Comparison of ENCODE assay signal across 8 mouse cellular contexts in the genomic region with DNA sequence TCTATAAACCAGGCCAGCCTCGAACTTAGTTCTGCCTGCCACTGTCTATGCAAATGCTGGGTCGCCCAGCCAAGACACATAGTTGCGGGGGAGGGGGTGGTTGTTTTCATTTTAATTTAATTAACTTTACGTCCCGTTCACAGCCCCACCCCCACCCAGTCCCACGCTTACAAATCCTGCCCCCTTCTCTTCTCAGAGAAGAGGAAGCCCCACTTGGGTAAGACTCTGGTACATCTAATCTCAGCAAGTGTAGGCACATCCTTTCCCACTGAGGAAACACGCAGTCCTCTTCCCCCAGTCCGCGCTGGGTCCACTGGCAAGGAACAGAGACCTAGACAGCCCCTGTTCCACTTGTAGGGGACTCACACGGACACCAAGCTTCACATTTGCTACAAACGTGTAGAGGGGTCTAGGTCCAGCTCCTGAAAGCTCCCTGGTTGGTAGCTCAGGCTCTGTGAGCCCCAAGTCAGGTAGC. TPM values are rescaled to one million over a fixed set of nuclear protein-coding genes. Genes with fewer than 3 reads are reported as not detected.
DNase-seq lines count a peak whose midpoint lies in the region; ATAC-seq and TF ChIP-seq lines count a peak whose summit lies in the region.

No protein-coding gene starts in this region.

- H3K36me3 ChIP-seq in heart, postnatal 0 days (replicated peaks; ENCODE audit: control insufficient read depth, insufficient read depth, low read length): 0 out of 2 replicates have a peak, but pooled peaks cover 10% of the 10 kb centered on the region
- H3K36me3 ChIP-seq in liver, adult 2 months (ENCODE audit: control insufficient read depth, insufficient read depth, low read length): no peaks in the 10 kb centered on the region
- H3K36me3 ChIP-seq in neural tube, embryonic 12.5 days: peaks cover 16% of the 10 kb centered on the region

- TF ChIP-seq POLR2A in lung, adult 2 months (IDR thresholded peaks at IDR 0.05; ENCODE audit: borderline replicate concordance, extremely low read depth, low read depth, low read length): no peak
- TF ChIP-seq POLR2A in liver, adult 2 months (IDR thresholded peaks at IDR 0.05; ENCODE audit: extremely low read depth, insufficient read depth, low read length): no peak

- DNase-seq in lung, adult 2 months: no peak
- no peak for DNase-seq in lung, postnatal 4 days
- peak; percentile 52 for DNase-seq in heart, postnatal 0 days (ENCODE audit: low spot score)
- no peak for DNase-seq in liver, adult 2 months (ENCODE audit: extremely low read depth, low read depth, low spot score)
- DNase-seq in c-Kit-positive CD71-positive TER-119-positive erythroid progenitor cells, embryonic 14.5 days (ENCODE audit: low spot score): no peak
- no peak for DNase-seq in ovary, postnatal 36 days (ENCODE audit: low spot score)

- peak overlapping the region; percentile 69 for H3K4me3 ChIP-seq in lung, adult 2 months (replicated peaks; ENCODE audit: extremely low read depth, low read depth, low read length)
- H3K4me3 ChIP-seq in brown adipose tissue, adult 24 weeks (ENCODE audit: insufficient read depth, low read depth, low read length): peak overlapping the region; percentile 69
- H3K4me3 ChIP-seq in heart, postnatal 0 days (ENCODE audit: low read depth, low read length): peak overlapping the region; percentile 66
- peak overlapping the region; percentile 60 for H3K4me3 ChIP-seq in liver, adult 2 months (ENCODE audit: insufficient read depth, low read depth, low read length)
- peak overlapping the region; percentile 72 for H3K4me3 ChIP-seq in neural tube, embryonic 12.5 days

- H3K27me3 ChIP-seq in heart, postnatal 0 days (ENCODE audit: control insufficient read depth, insufficient read depth, low read length): no peaks in the 10 kb centered on the region
- no peaks in the 10 kb centered on the region for H3K27me3 ChIP-seq in liver, adult 2 months (ENCODE audit: control insufficient read depth, insufficient read depth, low read length)
- H3K27me3 ChIP-seq in neural tube, embryonic 12.5 days (replicated peaks): no peaks in the 10 kb centered on the region

- ATAC-seq in heart, postnatal 0 days (ENCODE audit: insufficient read depth, low read depth): peak; percentile 39
- ATAC-seq in neural tube, embryonic 12.5 days (ENCODE audit: low FRiP score, low read depth): peak; percentile 49

- WGBS in lung, adult 2 months: 7% methylated on average over 11 of the region's 11 CpGs
- 6% methylated on average over 11 of the region's 11 CpGs for WGBS in heart, postnatal 0 days
- WGBS in liver, adult 2 months: 9% methylated on average over 11 of the region's 11 CpGs
- WGBS in neural tube, embryonic 12.5 days: 4% methylated on average over 11 of the region's 11 CpGs

- H3K4me1 ChIP-seq in lung, adult 2 months (ENCODE audit: control insufficient read depth, insufficient read depth, low read length): peaks cover 4% of the 10 kb centered on the region; the same call in 1 of the 2 replicates
- peaks cover 3% of the 10 kb centered on the region; the same call in 1 of the 2 replicates for H3K4me1 ChIP-seq in brown adipose tissue, adult 24 weeks (ENCODE audit: control insufficient read depth, insufficient read depth, insufficient read length, low read length)
- peaks cover 10% of the 10 kb centered on the region for H3K4me1 ChIP-seq in heart, postnatal 0 days (ENCODE audit: control insufficient read depth, insufficient read depth)
- peaks cover 9% of the 10 kb centered on the region for H3K4me1 ChIP-seq in liver, adult 2 months (ENCODE audit: control insufficient read depth, insufficient read depth, low read length)
- H3K4me1 ChIP-seq in neural tube, embryonic 12.5 days: peaks cover 19% of the 10 kb centered on the region

- peak overlapping the region; percentile 78 for H3K4me2 ChIP-seq in heart, postnatal 0 days (ENCODE audit: low read depth, low read length)
- peak overlapping the region; percentile 85 for H3K4me2 ChIP-seq in neural tube, embryonic 12.5 days (replicated peaks)

- no peak for TF ChIP-seq CTCF in lung, adult 2 months (IDR thresholded peaks at IDR 0.05; ENCODE audit: insufficient read depth, low read length)
- TF ChIP-seq CTCF in heart, postnatal 0 days (IDR thresholded peaks at IDR 0.05; ENCODE audit: low read depth): no peak
- TF ChIP-seq CTCF in liver, adult 2 months (IDR thresholded peaks at IDR 0.05; ENCODE audit: low read depth, low read length): no peak

- H3K79me2 ChIP-seq in liver, adult 2 months (ENCODE audit: control insufficient read depth, insufficient read depth, low read length): peaks cover 24% of the 10 kb centered on the region

- no peak for TF ChIP-seq EP300 in heart, postnatal 0 days (IDR thresholded peaks at IDR 0.05; ENCODE audit: low read depth)

- peak overlapping the region; percentile 98 for H3K27ac ChIP-seq in brown adipose tissue, adult 24 weeks (replicated peaks; ENCODE audit: low read depth, low read length)
- H3K27ac ChIP-seq in heart, postnatal 0 days (ENCODE audit: low read depth): peak overlapping the region; percentile 85
- H3K27ac ChIP-seq in liver, adult 2 months (replicated peaks; ENCODE audit: insufficient read depth, low read depth, low read length): peak overlapping the region; percentile 80
- H3K27ac ChIP-seq in neural tube, embryonic 12.5 days: peak overlapping the region; percentile 61; the same call in 1 of the 2 replicates

- no peaks in the 10 kb centered on the region for H3K9me3 ChIP-seq in heart, postnatal 0 days (replicated peaks; ENCODE audit: control insufficient read depth, low read length)
- no peaks in the 10 kb centered on the region for H3K9me3 ChIP-seq in neural tube, embryonic 12.5 days

- peak overlapping the region; percentile 63 for H3K9ac ChIP-seq in heart, postnatal 0 days (replicated peaks; ENCODE audit: low read depth, low read length)
- H3K9ac ChIP-seq in liver, adult 2 months (ENCODE audit: low read depth, low read length): peak overlapping the region; percentile 72
- H3K9ac ChIP-seq in neural tube, embryonic 12.5 days: peak overlapping the region; percentile 82

RNA-seq across cellular contexts. Expression of a gene that starts 0.5 kb away (rescaled TPM):
- polyA plus RNA-seq in lung, adult 2 months (2012; rRNA removed): 13.6 and 20.5 TPM in 2 replicates
- 7.6 and 10.6 TPM in 2 replicates for polyA plus RNA-seq in brown adipose tissue, adult 24 weeks (2012; ENCODE audit: insufficient read depth, insufficient read length, missing spikeins)
- 37.5 and 43.0 TPM in 2 replicates for total RNA-seq in heart, postnatal 0 days (2014; rRNA removed; ENCODE audit: low replicate concordance)
- 37.1 and 40.9 TPM in 2 replicates for polyA plus RNA-seq in heart, postnatal 0 days (2015; fragmentation: Nextera tagmentation; extraction: Ambion mirVana)
- total RNA-seq in liver, adult 2 months (2014; rRNA removed): 10.7 and 12.4 TPM in 2 replicates
- 8.8 and 9.7 TPM in 2 replicates for polyA plus RNA-seq in liver, adult 2 months (2012; rRNA removed)
- 263 and 283 TPM in 2 replicates for polyA plus RNA-seq in neural tube, embryonic 12.5 days (2016; fragmentation: Nextera tagmentation; extraction: Ambion mirVana)

RNA-seq across cellular contexts. Expression of a gene that starts 6.1 kb away (rescaled TPM):
- 22.3 and 37.2 TPM in 2 replicates for polyA plus RNA-seq in lung, adult 2 months (2012; rRNA removed)
- polyA plus RNA-seq in brown adipose tissue, adult 24 weeks (2012; ENCODE audit: insufficient read depth, insufficient read length, missing spikeins): 73.8 and 90.9 TPM in 2 replicates
- 19.7 and 35.0 TPM in 2 replicates for total RNA-seq in heart, postnatal 0 days (2014; rRNA removed; ENCODE audit: low replicate concordance)
- polyA plus RNA-seq in heart, postnatal 0 days (2015; fragmentation: Nextera tagmentation; extraction: Ambion mirVana): 49.9 and 53.1 TPM in 2 replicates
- total RNA-seq in liver, adult 2 months (2014; rRNA removed): 18.1 and 24.3 TPM in 2 replicates
- polyA plus RNA-seq in liver, adult 2 months (2012; rRNA removed): 42.0 and 48.5 TPM in 2 replicates
- polyA plus RNA-seq in neural tube, embryonic 12.5 days (2016; fragmentation: Nextera tagmentation; extraction: Ambion mirVana): 29.3 and 31.2 TPM in 2 replicates
